11 mouse cellular contexts compared by ENCODE assay signal in genomic region chr1:172052766-172053279, GRCm38 (mm10). TPM values are rescaled to one million over a fixed set of nuclear protein-coding genes. Genes with fewer than 3 reads are reported as not detected.
DNase-seq lines count a peak whose midpoint lies in the region; ATAC-seq and TF ChIP-seq lines count a peak whose summit lies in the region.
"Had no signal": no experiment of that assay in that cellular context is flagged by ENCODE, and none has a peak within 500 bp of the region (broad histone marks: within the 10 kb centered on the region; RNA-seq: fewer than 3 reads in every experiment).

No protein-coding gene starts in this region.

- DNase-seq in lung, embryonic 14.5 days: no peak
- no peak for DNase-seq in lung, adult 2 months
- no peak for DNase-seq in hindbrain, postnatal 0 days (ENCODE audit: low spot score)
- DNase-seq in frontal cortex, postnatal 10 days (ENCODE audit: low spot score in 2 of 2): no peak
- DNase-seq in left cerebral cortex, adult 9 months (ENCODE audit: low spot score in 2 of 2): no peak
- DNase-seq: kidney, postnatal 25 days; lung, postnatal 36 days had no signal

- peak overlapping the region; percentile 66; the same call in 1 of the 2 replicates for H3K4me2 ChIP-seq in lung, embryonic 14.5 days
- H3K4me2 ChIP-seq in forebrain, embryonic 12.5 days: peak overlapping the region; percentile 70
- peak overlapping the region; percentile 72 for H3K4me2 ChIP-seq in hindbrain, postnatal 0 days (ENCODE audit: low read depth, low read length)
- peak overlapping the region; percentile 84 for H3K4me2 ChIP-seq in neural tube, embryonic 15.5 days

- no peaks in the 10 kb centered on the region for H3K9me3 ChIP-seq in lung, embryonic 14.5 days (ENCODE audit: low read depth, low read length)
- no peaks in the 10 kb centered on the region for H3K9me3 ChIP-seq in forebrain, embryonic 12.5 days
- H3K9me3 ChIP-seq in hindbrain, postnatal 0 days (ENCODE audit: low read length): no peaks in the 10 kb centered on the region
- H3K9me3 ChIP-seq in neural tube, embryonic 15.5 days (replicated peaks): no peaks in the 10 kb centered on the region

- H3K4me3 ChIP-seq in lung, embryonic 14.5 days (ENCODE audit: low read depth, low read length): peak overlapping the region; percentile 36; the same call in 1 of the 2 replicates
- no peak overlapping the region for H3K4me3 ChIP-seq in lung, adult 2 months (replicated peaks; ENCODE audit: extremely low read depth, low read depth, low read length)
- H3K4me3 ChIP-seq in forebrain, embryonic 12.5 days (replicated peaks): peak overlapping the region; percentile 42
- no peak overlapping the region for H3K4me3 ChIP-seq in hindbrain, postnatal 0 days (ENCODE audit: low read length)
- peak overlapping the region; percentile 48 for H3K4me3 ChIP-seq in neural tube, embryonic 15.5 days (replicated peaks)

- no peak for ATAC-seq in lung, embryonic 14.5 days (ENCODE audit: insufficient read depth)
- no peak for ATAC-seq in forebrain, embryonic 12.5 days (ENCODE audit: low FRiP score)
- no peak for ATAC-seq in hindbrain, postnatal 0 days
- ATAC-seq in neural tube, embryonic 15.5 days (ENCODE audit: low FRiP score): no peak
- ATAC-seq: Patski had no signal

- no peak for TF ChIP-seq CTCF in lung, embryonic 14.5 days (IDR thresholded peaks at IDR 0.05; ENCODE audit: low read depth)
- TF ChIP-seq CTCF in lung, adult 2 months (IDR thresholded peaks at IDR 0.05; ENCODE audit: insufficient read depth, low read length): no peak
- no peak for TF ChIP-seq CTCF in hindbrain, postnatal 0 days (IDR thresholded peaks at IDR 0.05; ENCODE audit: low read depth)

- TF ChIP-seq POLR2A in lung, adult 2 months (IDR thresholded peaks at IDR 0.05; ENCODE audit: borderline replicate concordance, extremely low read depth, low read depth, low read length): no peak

- no peak overlapping the region for H3K27ac ChIP-seq in lung, embryonic 14.5 days (ENCODE audit: low read depth)
- no peak overlapping the region for H3K27ac ChIP-seq in forebrain, embryonic 12.5 days
- H3K27ac ChIP-seq in hindbrain, postnatal 0 days: no peak overlapping the region
- no peak overlapping the region for H3K27ac ChIP-seq in neural tube, embryonic 15.5 days (replicated peaks)

- WGBS in lung, embryonic 14.5 days: 7% methylated on average over 10 of the region's 10 CpGs
- 19% methylated on average over 10 of the region's 10 CpGs for WGBS in lung, adult 2 months
- 16% methylated on average over 9 of the region's 10 CpGs for whole genome bisulfite sequencing in forebrain, embryonic 12.5 days
- 25% methylated on average over 10 of the region's 10 CpGs for WGBS in hindbrain, postnatal 0 days
- 21% methylated on average over 10 of the region's 10 CpGs for WGBS in neural tube, embryonic 15.5 days

- H3K36me3 ChIP-seq in lung, embryonic 14.5 days (ENCODE audit: insufficient read depth): no peaks in the 10 kb centered on the region
- H3K36me3 ChIP-seq in forebrain, embryonic 12.5 days (replicated peaks): 0 out of 2 replicates have a peak, but pooled peaks cover 4% of the 10 kb centered on the region
- H3K36me3 ChIP-seq in hindbrain, postnatal 0 days (ENCODE audit: insufficient read depth, low read length): no peaks in the 10 kb centered on the region
- no peaks in the 10 kb centered on the region for H3K36me3 ChIP-seq in neural tube, embryonic 15.5 days

- H3K27me3 ChIP-seq in lung, embryonic 14.5 days (ENCODE audit: insufficient read depth, low read length): peaks cover 43% of the 10 kb centered on the region
- H3K27me3 ChIP-seq in forebrain, embryonic 12.5 days: peaks cover 49% of the 10 kb centered on the region
- H3K27me3 ChIP-seq in hindbrain, postnatal 0 days (ENCODE audit: insufficient read depth, low read length): no peaks in the 10 kb centered on the region
- H3K27me3 ChIP-seq in neural tube, embryonic 15.5 days (replicated peaks): no peaks in the 10 kb centered on the region
- H3K27me3 ChIP-seq: Patski had no signal

- no peak overlapping the region for H3K9ac ChIP-seq in lung, embryonic 14.5 days
- no peak overlapping the region for H3K9ac ChIP-seq in forebrain, embryonic 12.5 days
- 0 out of 2 replicates have a peak overlapping the region, but pooled peaks have one; percentile 13 for H3K9ac ChIP-seq in hindbrain, postnatal 0 days (replicated peaks; ENCODE audit: low read length)
- H3K9ac ChIP-seq in neural tube, embryonic 15.5 days (replicated peaks): no peak overlapping the region

- peaks cover 8% of the 10 kb centered on the region; the same call in 1 of the 2 replicates for H3K4me1 ChIP-seq in lung, embryonic 14.5 days (ENCODE audit: insufficient read depth)
- H3K4me1 ChIP-seq in lung, adult 2 months (ENCODE audit: control insufficient read depth, insufficient read depth, low read length): no peaks in the 10 kb centered on the region
- H3K4me1 ChIP-seq in forebrain, embryonic 12.5 days: peaks cover 65% of the 10 kb centered on the region
- peaks cover 18% of the 10 kb centered on the region; the same call in 1 of the 2 replicates for H3K4me1 ChIP-seq in hindbrain, postnatal 0 days (ENCODE audit: insufficient read depth, low read length)
- peaks cover 35% of the 10 kb centered on the region for H3K4me1 ChIP-seq in neural tube, embryonic 15.5 days

RNA-seq across cellular contexts. Expression of gene Nhlh1, which starts 4.5 kb away (rescaled TPM):
- not detected in 2 replicates for polyA plus RNA-seq in lung, embryonic 14.5 days (2014; fragmentation: Nextera tagmentation; extraction: Ambion mirVana)
- polyA plus RNA-seq in lung, adult 2 months (2012; rRNA removed): 0.05 TPM in 1 of 2 replicates, not detected in the other
- polyA plus RNA-seq in forebrain, embryonic 12.5 days (2016; fragmentation: Nextera tagmentation; extraction: Ambion mirVana): 9.0 and 9.8 TPM in 2 replicates
- 13.3 and 17.3 TPM in 2 replicates for total RNA-seq in hindbrain, postnatal 0 days (2014; rRNA removed)
- polyA plus RNA-seq in hindbrain, postnatal 0 days (2015; fragmentation: Nextera tagmentation; extraction: Ambion mirVana): 2.3 and 2.4 TPM in 2 replicates
- 2.2 and 2.6 TPM in 2 replicates for polyA plus RNA-seq in neural tube, embryonic 15.5 days (2015; fragmentation: Nextera tagmentation; extraction: Ambion mirVana)
- polyA plus RNA-seq: limb, embryonic 11.5 days; Patski had no signal

RNA-seq across cellular contexts. Expression of gene Vangl2, which starts 24.6 kb away (rescaled TPM):
- polyA plus RNA-seq in lung, embryonic 14.5 days (2014; fragmentation: Nextera tagmentation; extraction: Ambion mirVana): 17.1 TPM in 2 replicates
- polyA plus RNA-seq in lung, adult 2 months (2012; rRNA removed): 4.4 and 9.6 TPM in 2 replicates
- 61.9 and 63.2 TPM in 2 replicates for polyA plus RNA-seq in forebrain, embryonic 12.5 days (2016; fragmentation: Nextera tagmentation; extraction: Ambion mirVana)
- total RNA-seq in hindbrain, postnatal 0 days (2014; rRNA removed): 86.6 and 117 TPM in 2 replicates
- 33.0 and 36.5 TPM in 2 replicates for polyA plus RNA-seq in hindbrain, postnatal 0 days (2015; fragmentation: Nextera tagmentation; extraction: Ambion mirVana)
- 37.3 and 40.1 TPM in 2 replicates for polyA plus RNA-seq in neural tube, embryonic 15.5 days (2015; fragmentation: Nextera tagmentation; extraction: Ambion mirVana)

RNA-seq across cellular contexts. Expression of gene Copa, which starts 29.5 kb away (rescaled TPM):
- polyA plus RNA-seq in lung, embryonic 14.5 days (2014; fragmentation: Nextera tagmentation; extraction: Ambion mirVana): 218 and 226 TPM in 2 replicates
- polyA plus RNA-seq in lung, adult 2 months (2012; rRNA removed): 31.5 and 53.1 TPM in 2 replicates
- 199 and 222 TPM in 2 replicates for polyA plus RNA-seq in forebrain, embryonic 12.5 days (2016; fragmentation: Nextera tagmentation; extraction: Ambion mirVana)
- 189 and 191 TPM in 2 replicates for total RNA-seq in hindbrain, postnatal 0 days (2014; rRNA removed)
- 136 and 142 TPM in 2 replicates for polyA plus RNA-seq in hindbrain, postnatal 0 days (2015; fragmentation: Nextera tagmentation; extraction: Ambion mirVana)
- 174 and 182 TPM in 2 replicates for polyA plus RNA-seq in neural tube, embryonic 15.5 days (2015; fragmentation: Nextera tagmentation; extraction: Ambion mirVana)

RNA-seq across cellular contexts. Expression of gene Ncstn, which starts 29.8 kb away (rescaled TPM):
- 131 and 133 TPM in 2 replicates for polyA plus RNA-seq in lung, embryonic 14.5 days (2014; fragmentation: Nextera tagmentation; extraction: Ambion mirVana)
- polyA plus RNA-seq in lung, adult 2 months (2012; rRNA removed): 80.1 and 95.0 TPM in 2 replicates
- polyA plus RNA-seq in forebrain, embryonic 12.5 days (2016; fragmentation: Nextera tagmentation; extraction: Ambion mirVana): 107 and 111 TPM in 2 replicates
- 77.5 and 86.9 TPM in 2 replicates for total RNA-seq in hindbrain, postnatal 0 days (2014; rRNA removed)
- 95.0 and 101 TPM in 2 replicates for polyA plus RNA-seq in hindbrain, postnatal 0 days (2015; fragmentation: Nextera tagmentation; extraction: Ambion mirVana)
- polyA plus RNA-seq in neural tube, embryonic 15.5 days (2015; fragmentation: Nextera tagmentation; extraction: Ambion mirVana): 100 and 109 TPM in 2 replicates

Comparison
In these comparisons a context has a peak if more than half of its experiments do, and no peak if none do; other contexts are left out.
1. H3K4me3 ChIP-seq: peak in lung, embryonic 14.5 days (single experiment), forebrain, embryonic 12.5 days (single experiment) and neural tube, embryonic 15.5 days (single experiment); none in lung, adult 2 months (single experiment) and hindbrain, postnatal 0 days (single experiment).
2. Peak in every context shown above with its lines, with median percentiles within 50 percentile points of each other: H3K4me2 ChIP-seq.